Mouse (Mus musculus): ENCODE data around the gene Rbbp6.

Rbbp6 gene

GRCm38 (mm10) chr7:122965386-122965785, at the start of gene Rbbp6:
Gene Rbbp6, plus strand, starts transcription at chr7:122965686.
- in situ Hi-C loops (cut with MboI; ENCODE audit: low sequenced_read_pairs), result no loop called here

GRCm38 (mm10) chr7:122919728-122920582, 45.5 kb upstream of the Rbbp6 start:
- in situ Hi-C loops (cut with MboI; ENCODE audit: low sequenced_read_pairs), result loop anchor here (25.0 kb wide), 1 partner anchor 733 kb away; the partner anchor contains the start of gene Ern2

- in situ Hi-C loops (cut with MboI; ENCODE audit: low sequenced_read_pairs), result loop anchor here (25.0 kb wide), 1 partner anchor 734 kb away; the partner anchor contains the start of gene Ern2
Measured at GRCm38 (mm10) chr7:122921537-122921936, 43.9 kb upstream of the Rbbp6 start.

GRCm38 (mm10) chr7:122924256-122924655, 41.2 kb upstream of the Rbbp6 start:
- in situ Hi-C loops (cut with MboI; ENCODE audit: low sequenced_read_pairs), result loop anchor here (25.0 kb wide), 1 partner anchor 737 kb away; the partner anchor contains the start of gene Ern2

- in situ Hi-C loops (cut with MboI; ENCODE audit: low sequenced_read_pairs), result no loop called here
Measured at GRCm38 (mm10) chr7:122930494-122930893, 35.0 kb upstream of the Rbbp6 start.

GRCm38 (mm10) chr7:122932171-122932570, 33.3 kb upstream of the Rbbp6 start:
- in situ Hi-C loops (cut with MboI; ENCODE audit: low sequenced_read_pairs), result no loop called here

- in situ Hi-C loops (cut with MboI; ENCODE audit: low sequenced_read_pairs), result no loop called here
Measured at GRCm38 (mm10) chr7:122936626-122937025, 28.9 kb upstream of the Rbbp6 start.

- in situ Hi-C loops (cut with MboI; ENCODE audit: low sequenced_read_pairs), result no loop called here
Measured at GRCm38 (mm10) chr7:122938197-122938596, 27.3 kb upstream of the Rbbp6 start.

- in situ Hi-C loops (cut with MboI; ENCODE audit: low sequenced_read_pairs), result no loop called here
Measured at GRCm38 (mm10) chr7:122939181-122939580, 26.3 kb upstream of the Rbbp6 start.

GRCm38 (mm10) chr7:122940371-122941075, 25.0 kb upstream of the Rbbp6 start:
- in situ Hi-C loops (cut with MboI; ENCODE audit: low sequenced_read_pairs), result no loop called here

- in situ Hi-C loops (cut with MboI; ENCODE audit: low sequenced_read_pairs), result no loop called here
Measured at GRCm38 (mm10) chr7:122942111-122942510, 23.4 kb upstream of the Rbbp6 start.

GRCm38 (mm10) chr7:122945149-122945548, 20.3 kb upstream of the Rbbp6 start:
- in situ Hi-C loops (cut with MboI; ENCODE audit: low sequenced_read_pairs), result no loop called here

- in situ Hi-C loops (cut with MboI; ENCODE audit: low sequenced_read_pairs), result no loop called here
Measured at GRCm38 (mm10) chr7:122949268-122949667, 16.2 kb upstream of the Rbbp6 start.

GRCm38 (mm10) chr7:122951464-122951863, 14.0 kb upstream of the Rbbp6 start:
- in situ Hi-C loops (cut with MboI; ENCODE audit: low sequenced_read_pairs), result no loop called here

GRCm38 (mm10) chr7:122952066-122952465, 13.4 kb upstream of the Rbbp6 start:
- in situ Hi-C loops (cut with MboI; ENCODE audit: low sequenced_read_pairs), result no loop called here

- in situ Hi-C loops (cut with MboI; ENCODE audit: low sequenced_read_pairs), result no loop called here
Measured at GRCm38 (mm10) chr7:122954451-122955225, 10.8 kb upstream of the Rbbp6 start.

GRCm38 (mm10) chr7:122955226-122955955, 10.1 kb upstream of the Rbbp6 start:
- in situ Hi-C loops (cut with MboI; ENCODE audit: low sequenced_read_pairs), result no loop called here

- in situ Hi-C loops (cut with MboI; ENCODE audit: low sequenced_read_pairs), result no loop called here
Measured at GRCm38 (mm10) chr7:122968751-122969150, 3.3 kb downstream of the Rbbp6 start.

- in situ Hi-C loops (cut with MboI; ENCODE audit: low sequenced_read_pairs), result no loop called here
Measured at GRCm38 (mm10) chr7:122969231-122970032, 3.9 kb downstream of the Rbbp6 start.

Measured in CH12F3 (cell line).